Mouse (Mus musculus) CH12.LX (cell line): ENCODE data around the gene Myrf. TPM values are rescaled to one million over a fixed set of nuclear protein-coding genes. Genes with fewer than 3 reads are reported as not detected.
"Not testable (repeated sequence)": the region's sequence is repeated elsewhere in the genome, so short reads cannot be mapped to it uniquely, and the experiment has no call there.

Experiments used
- DNase-seq: peaks from one replicate; pipeline ENCODE4 v3.0.0-alpha.2; 2013; ENCODE audit errors: extremely low read depth
- H3K27ac ChIP-seq: 2 replicates; pipeline ENCODE4 v1.5.1; 2012; ENCODE audit warnings: low read depth, mild to moderate bottlenecking, control low read depth, moderate library complexity; ENCODE audit not compliant: insufficient read depth
- H3K27me3 ChIP-seq: replicated peaks from 2 replicates; pipeline ENCODE3; 2012; ENCODE audit warnings: inconsistent platforms
- H3K36me3 ChIP-seq, 2 experiments: replicated peaks in 1 of 2; 2 replicates each; pipeline versions ENCODE3 to v1.6.1; 2012; ENCODE audit warnings: inconsistent platforms in 1 of 2, low read length in 1 of 2, mild to moderate bottlenecking in 1 of 2, mixed read lengths in 1 of 2, moderate library complexity in 1 of 2; ENCODE audit not compliant: control insufficient read depth in 1 of 2, insufficient read depth in 1 of 2
- H3K4me1 ChIP-seq, 2 experiments: 2 replicates each; pipeline ENCODE4 v1.6.1; 2012; ENCODE audit warnings: inconsistent platforms in 1 of 2, moderate library complexity in 1 of 2; ENCODE audit not compliant: insufficient read depth in 2 of 2, control insufficient read depth in 1 of 2
- H3K4me2 ChIP-seq: 2 replicates; pipeline ENCODE4 v1.6.1; 2012; ENCODE audit warnings: low read depth, mild to moderate bottlenecking, control low read depth; ENCODE audit not compliant: poor library complexity, insufficient read depth, severe bottlenecking
- H3K4me3 ChIP-seq, 3 experiments: fragments of 150-350 bp in 1 of 3; sonication (generic) in 1 of 3; replicated peaks in 1 of 3; 2 replicates each; pipeline versions ENCODE3 to v1.5.1; 2011 to 2012; ENCODE audit warnings: low read depth in 2 of 3, low read length in 2 of 3, mild to moderate bottlenecking in 2 of 3, moderate library complexity in 2 of 3, control low read depth in 1 of 3, improper control_type of control experiment in 1 of 3, inconsistent platforms in 1 of 3, mixed read lengths in 1 of 3; ENCODE audit not compliant: poor library complexity in 1 of 3
- H3K79me2 ChIP-seq: replicated peaks from 2 replicates; pipeline ENCODE4 v1.6.1; 2012; ENCODE audit warnings: mild to moderate bottlenecking, moderate library complexity; ENCODE audit not compliant: control insufficient read depth, poor library complexity, insufficient read depth, severe bottlenecking; ENCODE audit errors: extremely low read depth
- H3K9ac ChIP-seq: 2 replicates; pipeline ENCODE4 v1.6.1; 2012; ENCODE audit warnings: low read depth, mild to moderate bottlenecking, control low read depth, moderate library complexity; ENCODE audit not compliant: insufficient read depth
- H3K9me3 ChIP-seq: replicated peaks from 2 replicates; pipeline ENCODE3; 2012; ENCODE audit warnings: low read length, inconsistent platforms, mixed read lengths
- BHLHE40 ChIP-seq: IDR thresholded peaks from 2 replicates; pipeline ENCODE4 v1.6.1; 2011; ENCODE audit warnings: mild to moderate bottlenecking, low read depth, low read length, improper control_type of control experiment
- CHD1 ChIP-seq: IDR thresholded peaks from 2 replicates; pipeline ENCODE4 v1.6.1; 2012; ENCODE audit warnings: low read depth, low read length, improper control_type of control experiment, inconsistent platforms
- CTCF ChIP-seq, 2 experiments: IDR thresholded peaks in 1 of 2; conservative IDR thresholded peaks in 1 of 2; 2 replicates each; pipeline ENCODE4 v1.5.1; 2011 to 2012; ENCODE audit warnings: low read depth in 2 of 2, low read length in 2 of 2, improper control_type of control experiment in 1 of 2, inconsistent platforms in 1 of 2, mild to moderate bottlenecking in 1 of 2, moderate library complexity in 1 of 2
- EP300 ChIP-seq: IDR thresholded peaks from 2 replicates; pipeline ENCODE4 v1.6.1; 2011; ENCODE audit warnings: low read length, improper control_type of control experiment
- ETS1 ChIP-seq: conservative IDR thresholded peaks from 2 replicates; pipeline ENCODE4 v1.6.1; 2012; ENCODE audit warnings: low read depth, mild to moderate bottlenecking, inconsistent platforms, low read length, improper control_type of control experiment, moderate library complexity
- GABPA ChIP-seq: IDR thresholded peaks from 2 replicates; pipeline ENCODE4 v1.6.1; 2012; ENCODE audit warnings: low read depth, low read length, improper control_type of control experiment, inconsistent platforms; ENCODE audit not compliant: insufficient replicate concordance
- HCFC1 ChIP-seq: IDR thresholded peaks from 2 replicates; pipeline ENCODE4 v1.6.1; 2012; ENCODE audit warnings: low read depth, mild to moderate bottlenecking, inconsistent platforms, low read length, improper control_type of control experiment
- IRF4 ChIP-seq: IDR thresholded peaks from 2 replicates; pipeline ENCODE4 v1.6.1; 2014; ENCODE audit warnings: low read depth, mild to moderate bottlenecking, inconsistent platforms, low read length, improper control_type of control experiment
- JUN ChIP-seq: IDR thresholded peaks from 2 replicates; pipeline ENCODE4 v1.6.1; 2011; ENCODE audit warnings: low read depth, mild to moderate bottlenecking, low read length, improper control_type of control experiment, moderate library complexity; ENCODE audit not compliant: insufficient read depth
- KAT2A ChIP-seq: IDR thresholded peaks from 2 replicates; pipeline ENCODE4 v1.6.1; 2012; ENCODE audit warnings: low read length, improper control_type of control experiment, inconsistent platforms; ENCODE audit not compliant: insufficient replicate concordance
- MAFK ChIP-seq: IDR thresholded peaks from 2 replicates; pipeline ENCODE4 v1.6.1; 2011; ENCODE audit warnings: low read length, improper control_type of control experiment; ENCODE audit not compliant: insufficient replicate concordance
- MAZ ChIP-seq: IDR thresholded peaks from 2 replicates; pipeline ENCODE4 v1.6.1; 2012; ENCODE audit warnings: low read depth, mild to moderate bottlenecking, inconsistent platforms, low read length, improper control_type of control experiment, moderate library complexity
- MEF2A ChIP-seq: IDR thresholded peaks from 2 replicates; pipeline ENCODE4 v1.6.1; 2014; ENCODE audit warnings: low read depth, mild to moderate bottlenecking, inconsistent platforms, low read length, improper control_type of control experiment, borderline replicate concordance
- MYC ChIP-seq: IDR thresholded peaks from 2 replicates; pipeline ENCODE4 v1.6.1; 2011; ENCODE audit warnings: low read depth, mild to moderate bottlenecking, improper control_type of control experiment, low read length
- NELFE ChIP-seq: IDR thresholded peaks from 2 replicates; pipeline ENCODE4 v1.6.1; 2011; ENCODE audit warnings: low read depth, low read length, improper control_type of control experiment
- PAX5 ChIP-seq: IDR thresholded peaks from 2 replicates; pipeline ENCODE4 v1.6.1; 2012; ENCODE audit warnings: low read length, inconsistent platforms, mixed read lengths
- POLR2A ChIP-seq: IDR thresholded peaks from 2 replicates; pipeline ENCODE4 v1.6.1; 2011; ENCODE audit warnings: low read depth, mild to moderate bottlenecking, improper control_type of control experiment, low read length
- POLR2AphosphoS2 ChIP-seq: IDR thresholded peaks from 2 replicates; pipeline ENCODE4 v1.6.1; 2011; ENCODE audit warnings: low read depth, low read length, improper control_type of control experiment
- RAD21 ChIP-seq: IDR thresholded peaks from 2 replicates; pipeline ENCODE4 v1.6.1; 2011; ENCODE audit warnings: low read depth, mild to moderate bottlenecking, low read length, improper control_type of control experiment, moderate library complexity
- RCOR1 ChIP-seq: conservative IDR thresholded peaks from 2 replicates; pipeline ENCODE4 v1.6.1; 2012; ENCODE audit warnings: low read depth, mild to moderate bottlenecking, inconsistent platforms, low read length, improper control_type of control experiment
- SMC3 ChIP-seq: IDR thresholded peaks from 2 replicates; pipeline ENCODE4 v1.6.1; 2011; ENCODE audit warnings: low read depth, low read length, improper control_type of control experiment
- TBP ChIP-seq: conservative IDR thresholded peaks from 2 replicates; pipeline ENCODE4 v1.6.1; 2011; ENCODE audit warnings: low read depth, low read length, improper control_type of control experiment
- UBTF ChIP-seq: IDR thresholded peaks from 2 replicates; pipeline ENCODE4 v1.6.1; 2012; ENCODE audit warnings: low read depth, mild to moderate bottlenecking, inconsistent platforms, low read length, improper control_type of control experiment, moderate library complexity
- USF1 ChIP-seq: IDR thresholded peaks from 2 replicates; pipeline ENCODE4 v1.6.1; 2014; ENCODE audit warnings: low read depth, mild to moderate bottlenecking, inconsistent platforms, low read length, improper control_type of control experiment
- ZKSCAN1 ChIP-seq: IDR thresholded peaks from 2 replicates; pipeline ENCODE4 v1.6.1; 2012; ENCODE audit warnings: low read depth, inconsistent platforms, low read length, improper control_type of control experiment, borderline replicate concordance
- ZNF384 ChIP-seq: IDR thresholded peaks from 2 replicates; pipeline ENCODE4 v1.6.1; 2012; ENCODE audit warnings: low read depth, low read length, improper control_type of control experiment, inconsistent platforms
- dilution Hi-C: fragments of 300-500 bp; cut with MboI; formaldehyde crosslinking; loops from 2 replicates; pipeline ENCODE4 v1.14.3; 2020; ENCODE audit warnings: low sequenced_read_pairs; ENCODE audit not compliant: extremely low pct_unique_long_range_greater_than_20kb, extremely low pct_ligation_motif_present
- in situ Hi-C: fragments of 300-500 bp; cut with MboI; formaldehyde crosslinking; loops from 3 replicates; pipeline ENCODE4 v1.14.3; 2019; ENCODE audit warnings: low sequenced_read_pairs, low pct_ligation_motif_present, low pct_unique_long_range_greater_than_20kb, mixed read lengths
- polyA plus RNA-seq: library from polyadenylated mRNA; unstranded; fragments of >175 nt; gene quantifications from 2 replicates; pipeline ENCODE4 v1.2.1, GENCODE M21; 2012; ENCODE audit warnings: low read depth; ENCODE audit not compliant: insufficient read length
- total RNA-seq, 2 experiments: library from RNA; depleted of rRNA; stranded (reverse); fragments of 300-350 nt in 1 of 2; fragments of >200 nt in 1 of 2; gene quantifications; 2 replicates each; pipeline ENCODE4 v1.2.3; 2012 to 2014

Myrf gene
- total and polyA plus RNA-seq, 3 experiments, result 0.10 to 0.13 TPM; not detected in 1

DNA sequence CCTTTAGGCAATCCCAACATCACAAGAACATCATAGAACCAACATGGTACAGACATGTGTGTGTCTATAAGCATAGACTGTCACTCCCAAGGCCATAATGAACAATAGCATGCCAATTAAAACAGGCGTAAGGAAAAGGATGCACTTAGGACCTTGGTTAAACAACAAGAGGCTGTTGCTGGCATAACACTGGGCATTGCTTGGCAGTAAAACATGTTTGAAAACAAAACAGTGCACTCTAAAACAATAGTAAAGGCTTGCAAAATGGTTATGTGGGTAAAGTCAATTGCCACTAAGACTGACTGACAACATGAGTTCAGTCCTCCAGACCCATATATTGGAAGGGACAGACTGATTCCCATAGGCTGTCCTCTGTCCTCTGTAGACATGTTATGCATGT lies 72.6 kb downstream of the Myrf start:
- dilution Hi-C loops, result no loop called here
- H3K79me2 ChIP-seq, result no peaks in the 10 kb centered on the region

GRCm38 (mm10) chr19:10167112-10167511 lies 73.4 kb downstream of the Myrf start:
- Histone ChIP-seq H3K4me1 (peaks cover 3 to 11% of the 10 kb centered on the region in 2 experiments), H3K9ac (no peak overlapping the region), H3K27me3 (no peaks in the 10 kb centered on the region), H3K36me3 (no peaks in the 10 kb centered on the region), H3K27ac (no peak overlapping the region), H3K79me2 (no peaks in the 10 kb centered on the region), H3K4me2 (no peak overlapping the region), H3K9me3 (peaks cover 7% of the 10 kb centered on the region), H3K4me3 (no peak overlapping the region)
- no peak for TF ChIP-seq ZKSCAN1
- no peak for TF ChIP-seq GABPA
- TF ChIP-seq RAD21, result no peak
- TF ChIP-seq JUN, result no peak
- TF ChIP-seq POLR2A, result no peak
- no peak for TF ChIP-seq KAT2A
- TF ChIP-seq MYC, result no peak
- no peak for TF ChIP-seq POLR2AphosphoS2
- TF ChIP-seq EP300, result no peak
- no peak for TF ChIP-seq BHLHE40
- no peak for TF ChIP-seq IRF4
- TF ChIP-seq CTCF (conservative IDR thresholded peaks at IDR 0.05 in 1 of 2, IDR thresholded peaks at IDR 0.05 in 1 of 2; ENCODE audit: low read depth in 2 of 2, low read length in 2 of 2), result no peak
- TF ChIP-seq MEF2A, result no peak
- no peak for TF ChIP-seq MAFK
- no peak for TF ChIP-seq SMC3
- no peak for TF ChIP-seq UBTF
- no peak for TF ChIP-seq ETS1
- no peak for TF ChIP-seq CHD1
- TF ChIP-seq USF1, result no peak
- in situ Hi-C loops (no loop called here), dilution Hi-C loops (no loop called here)
- DNase-seq, result no peak

More for the DNA sequence above, 72.6 kb downstream of the Myrf start:
- no peak overlapping the region for H3K9ac ChIP-seq
- in situ Hi-C loops, result no loop called here
- peaks cover 3 to 18% of the 10 kb centered on the region in 2 experiments for H3K4me1 ChIP-seq
- no peak overlapping the region for H3K4me3 ChIP-seq
- TF ChIP-seq GABPA (no peak), HCFC1 (no peak), NELFE (no peak), CTCF (conservative IDR thresholded peaks at IDR 0.05 in 1 of 2, IDR thresholded peaks at IDR 0.05 in 1 of 2; ENCODE audit: low read depth in 2 of 2, low read length in 2 of 2) (no peak), TBP (no peak), MYC (no peak), MAZ (no peak), RCOR1 (no peak), MEF2A (no peak), USF1 (no peak), KAT2A (no peak), PAX5 (no peak), ZNF384 (no peak), MAFK (no peak), SMC3 (no peak)
- no peaks in the 10 kb centered on the region for H3K36me3 ChIP-seq
- no peak for DNase-seq
- H3K9me3 ChIP-seq, result no peaks in the 10 kb centered on the region
- no peak overlapping the region for H3K27ac ChIP-seq
- no peaks in the 10 kb centered on the region for H3K27me3 ChIP-seq
- no peak overlapping the region for H3K4me2 ChIP-seq

DNA sequence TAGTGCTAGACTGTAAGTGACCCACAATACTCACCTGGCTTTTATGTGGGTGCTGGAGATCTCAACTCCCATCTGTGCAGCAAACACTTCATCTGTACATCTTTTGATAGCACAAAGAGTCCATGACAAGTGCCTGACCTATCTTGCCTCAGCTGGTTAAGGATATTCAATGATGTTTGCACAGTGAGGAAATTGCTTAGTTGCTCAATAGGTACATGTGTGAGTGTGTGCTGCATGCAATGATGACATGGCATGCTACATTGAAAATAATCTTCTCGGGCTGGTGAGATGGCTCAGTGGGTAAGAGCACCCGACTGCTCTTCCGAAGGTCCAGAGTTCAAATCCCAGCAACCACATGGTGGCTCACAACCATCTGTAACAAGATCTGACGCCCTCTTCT lies 74.6 kb downstream of the Myrf start:
- in situ Hi-C loops, dilution Hi-C loops, H3K9ac ChIP-seq, H3K27ac ChIP-seq, H3K79me2 ChIP-seq, H3K4me3 ChIP-seq, H3K27me3 ChIP-seq, H3K9me3 ChIP-seq, H3K4me2 ChIP-seq, H3K36me3 ChIP-seq, H3K4me1 ChIP-seq, DNase-seq: not testable (repeated sequence)
